Mouse (Mus musculus) ES-E14 (cell line): ENCODE measurements at regions not wholly inside any gene's neighbourhood (a gene's known extent, or its start where the extent isn't known, plus 50 kb on each side); places are given as distances from the start of the nearest gene placed in this dataset.

Experiments used
- DNase-seq: peaks from one replicate; pipeline ENCODE4 v3.0.0-alpha.2; 2013; ENCODE audit warnings: low read depth, low spot score
- H3K27ac ChIP-seq: 2 replicates; pipeline ENCODE4 v1.5.1; 2012; ENCODE audit warnings: low read depth, mild to moderate bottlenecking, low read length, moderate library complexity, mixed read lengths; ENCODE audit not compliant: poor library complexity, insufficient read depth, severe bottlenecking
- H3K36me3 ChIP-seq: 2 replicates; pipeline ENCODE4 v1.6.1; 2012; ENCODE audit warnings: mild to moderate bottlenecking, low read length, moderate library complexity, mixed read lengths; ENCODE audit not compliant: control insufficient read depth, poor library complexity, insufficient read depth, severe bottlenecking
- H3K4me1 ChIP-seq, 2 experiments: fragments of 150-350 bp in 1 of 2; sonication (generic) in 1 of 2; 2 replicates each; pipeline ENCODE4 v1.6.1; 2012; ENCODE audit warnings: low read length in 2 of 2, mild to moderate bottlenecking in 1 of 2, mixed read lengths in 1 of 2; ENCODE audit not compliant: control insufficient read depth in 2 of 2, insufficient read depth in 2 of 2, poor library complexity in 1 of 2
- H3K4me3 ChIP-seq, 2 experiments: fragments of 150-350 bp in 1 of 2; sonication (generic) in 1 of 2; 2 replicates each; pipeline ENCODE4 v1.5.1; 2012; ENCODE audit warnings: low read length in 2 of 2, low read depth in 1 of 2, mild to moderate bottlenecking in 1 of 2, mixed read lengths in 1 of 2; ENCODE audit not compliant: insufficient read depth in 1 of 2, poor library complexity in 1 of 2, severe bottlenecking in 1 of 2
- H3K9ac ChIP-seq: 2 replicates; pipeline ENCODE4 v1.6.1; 2012; ENCODE audit warnings: low read depth, mild to moderate bottlenecking, low read length, mixed read lengths; ENCODE audit not compliant: poor library complexity, insufficient read depth, severe bottlenecking
- H3K9me3 ChIP-seq: fragments of 150-350 bp; sonication (generic); 2 replicates; pipeline ENCODE4 v1.6.1; 2012; ENCODE audit warnings: low read depth, mild to moderate bottlenecking, low read length; ENCODE audit not compliant: control insufficient read depth, insufficient read depth
- CHD2 ChIP-seq: IDR thresholded peaks from 2 replicates; pipeline ENCODE4 v1.6.1; 2014; ENCODE audit warnings: mild to moderate bottlenecking, low read depth, low read length, inconsistent platforms
- HCFC1 ChIP-seq: IDR thresholded peaks from 2 replicates; pipeline ENCODE4 v1.6.1; 2012; ENCODE audit warnings: low read length, inconsistent platforms, borderline replicate concordance; ENCODE audit not compliant: insufficient read depth
- MAFK ChIP-seq: IDR thresholded peaks from 2 replicates; pipeline ENCODE4 v1.6.1; 2014; ENCODE audit warnings: mild to moderate bottlenecking, low read depth, low read length, inconsistent platforms; ENCODE audit not compliant: insufficient read depth
- ZC3H11A ChIP-seq: IDR thresholded peaks from 2 replicates; pipeline ENCODE4 v1.6.1; 2012; ENCODE audit warnings: low read depth, mild to moderate bottlenecking, inconsistent platforms, low read length, borderline replicate concordance
- ZNF384 ChIP-seq: IDR thresholded peaks from 2 replicates; pipeline ENCODE4 v1.6.1; 2012; ENCODE audit warnings: low read depth, low read length, inconsistent platforms
- in situ Hi-C, 2 experiments: fragments of 600-800 bp; cut with MboI; formaldehyde crosslinking; loops; one replicate each; pipeline ENCODE4 v1.15.1; 2025; ENCODE audit warnings: low sequenced_read_pairs in 2 of 2, inconsistent platforms in 1 of 2; ENCODE audit not compliant: unreplicated experiment in 2 of 2

- H3K9me3 ChIP-seq: no peaks in the 10 kb centered on the region
- no peak overlapping the region for H3K27ac ChIP-seq
- DNase-seq: no peak
- H3K4me1 ChIP-seq: no peaks in the 10 kb centered on the region
- in situ Hi-C loops: no loop called here
- TF ChIP-seq ZC3H11A: no peak
- no peak overlapping the region for H3K9ac ChIP-seq
- H3K36me3 ChIP-seq: no peaks in the 10 kb centered on the region
- no peak overlapping the region for H3K4me3 ChIP-seq
Measured at GRCm38 (mm10) chr13:55953426-55953825, 117.4 kb upstream of the Pitx1 start.

DNA sequence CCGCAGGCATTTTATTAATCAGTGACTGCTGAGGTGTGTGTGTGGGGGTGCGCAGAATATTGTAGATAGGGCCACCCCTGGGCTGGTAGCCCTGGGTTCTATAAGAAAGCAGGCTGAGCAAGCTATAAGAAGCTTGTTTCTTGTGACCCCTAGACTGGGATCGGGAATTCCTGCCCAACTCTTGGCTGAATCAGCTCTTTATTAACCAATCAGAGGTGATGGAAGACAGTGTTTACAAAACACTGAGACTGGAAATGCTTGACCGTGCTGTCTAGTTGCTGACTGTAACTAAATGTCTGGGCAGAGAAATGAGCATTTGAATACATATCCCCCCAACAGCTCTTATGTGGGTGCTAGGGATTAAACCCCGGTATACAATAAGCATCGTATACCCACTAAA, 114.8 kb upstream of the Pitx1 start:
- Histone ChIP-seq H3K9me3 (no peaks in the 10 kb centered on the region), H3K4me1 (no peaks in the 10 kb centered on the region), H3K36me3 (no peaks in the 10 kb centered on the region), H3K4me3 (no peak overlapping the region), H3K27ac (no peak overlapping the region), H3K9ac (no peak overlapping the region)
- DNase-seq: no peak
- in situ Hi-C loops: no loop called here
- TF ChIP-seq MAFK (no peak), HCFC1 (no peak), CHD2 (no peak), ZC3H11A (no peak)

DNA sequence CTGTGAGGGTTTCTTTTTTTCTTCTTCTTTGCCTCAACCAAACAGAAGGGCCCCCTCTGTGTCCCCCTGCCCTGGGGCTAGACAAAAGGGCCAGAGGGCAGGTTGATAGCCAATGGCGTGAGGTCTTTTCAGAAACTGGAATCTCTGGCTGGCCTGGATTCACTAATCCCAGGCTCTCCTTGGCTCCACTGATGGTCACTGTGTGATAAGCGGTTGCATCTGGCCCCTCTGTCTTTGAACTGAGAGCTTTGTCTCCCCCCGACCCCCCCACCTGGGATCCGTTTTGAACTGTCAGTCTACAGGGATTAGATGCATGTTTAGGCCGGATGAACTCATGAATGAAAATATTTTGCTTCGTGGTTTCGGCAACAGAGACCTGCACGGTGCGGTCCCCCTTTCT, 112.6 kb upstream of the Pitx1 start:
- Histone ChIP-seq H3K9me3 (no peaks in the 10 kb centered on the region), H3K4me1 (no peaks in the 10 kb centered on the region), H3K4me3 (no peak overlapping the region), H3K27ac (no peak overlapping the region), H3K36me3 (no peaks in the 10 kb centered on the region), H3K9ac (no peak overlapping the region)
- no peak for DNase-seq
- in situ Hi-C loops: no loop called here
- TF ChIP-seq CHD2 (no peak), ZC3H11A (no peak), HCFC1 (no peak), ZNF384 (no peak), MAFK (no peak)

GRCm38 (mm10) chr13:55948144-55948543, 112.2 kb upstream of the Pitx1 start:
- no peak for DNase-seq
- in situ Hi-C loops: no loop called here
- Histone ChIP-seq H3K36me3 (no peaks in the 10 kb centered on the region), H3K4me1 (no peaks in the 10 kb centered on the region), H3K9ac (no peak overlapping the region), H3K27ac (no peak overlapping the region), H3K9me3 (no peaks in the 10 kb centered on the region), H3K4me3 (no peak overlapping the region)
- TF ChIP-seq ZNF384: no peak
- TF ChIP-seq ZC3H11A: no peak
- no peak for TF ChIP-seq HCFC1
- TF ChIP-seq CHD2: no peak
- no peak for TF ChIP-seq MAFK

DNA sequence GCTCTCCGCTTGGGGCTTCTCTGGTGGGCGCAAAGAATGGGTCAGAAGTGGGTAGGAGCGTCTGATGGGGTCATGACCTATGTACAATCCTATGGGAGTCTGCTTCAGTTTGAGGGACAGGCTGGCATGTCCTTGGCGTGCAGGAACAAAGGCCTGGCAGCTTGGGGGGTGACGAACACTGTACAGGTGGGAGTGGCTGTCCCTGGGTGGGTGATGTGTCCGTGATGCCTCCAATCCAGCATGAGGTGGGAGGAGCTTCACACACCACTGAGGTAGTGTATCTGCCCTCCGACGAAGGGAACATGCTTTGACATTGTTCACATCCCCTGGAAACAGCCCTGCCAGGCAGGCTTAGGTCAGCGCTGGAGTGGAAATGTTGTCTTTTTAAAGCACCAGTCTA, 101.4 kb upstream of the Pitx1 start:
- Histone ChIP-seq H3K9me3 (no peaks in the 10 kb centered on the region), H3K27ac (no peak overlapping the region), H3K36me3 (no peaks in the 10 kb centered on the region), H3K9ac (no peak overlapping the region), H3K4me3 (no peak overlapping the region), H3K4me1 (no peaks in the 10 kb centered on the region)
- TF ChIP-seq CHD2: no peak
- TF ChIP-seq HCFC1: no peak
- no peak for TF ChIP-seq ZC3H11A
- TF ChIP-seq MAFK: no peak
- TF ChIP-seq ZNF384: no peak
- in situ Hi-C loops: no loop called here
- DNase-seq: no peak
